Mouse (Mus musculus): Measurements from ENCODE around the gene Fbxl7.

DNA sequence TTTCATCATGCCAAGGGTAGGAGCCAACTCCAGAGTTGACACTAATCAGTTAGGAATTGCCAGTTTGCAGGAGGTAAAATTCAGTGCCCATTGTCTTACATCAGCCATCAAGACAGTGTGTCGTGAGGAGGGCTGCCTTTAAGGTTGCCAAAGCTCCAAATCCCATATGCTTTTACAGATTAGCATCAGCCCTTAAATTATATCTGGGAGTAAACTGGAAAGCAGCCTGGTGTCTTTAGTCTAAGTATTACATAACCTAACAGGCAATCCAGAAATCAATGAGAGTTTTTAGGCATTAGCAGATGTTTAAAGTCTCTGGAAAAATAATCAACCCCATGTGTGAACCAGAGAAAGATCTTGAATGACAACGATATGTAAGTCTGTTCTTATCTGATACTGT is 26.6 kb upstream of the Fbxl7 start:
- TF ChIP-seq CTCF (IDR thresholded peaks at IDR 0.05; ENCODE audit: extremely low read depth, insufficient read depth, insufficient read length, insufficient replicate concordance) (no peak), POLR2A (IDR thresholded peaks at IDR 0.05; ENCODE audit: low read depth, low read length) (no peak)

All from spleen, adult 2 months (tissue).